Mouse (Mus musculus): ENCODE data around the gene Arf6.

- TF ChIP-seq POLR2A (IDR thresholded peaks at IDR 0.05; ENCODE audit: borderline replicate concordance, insufficient read depth, low read length) (no peak), CTCF (IDR thresholded peaks at IDR 0.05; ENCODE audit: borderline replicate concordance, insufficient read depth, low read depth, low read length) (no peak)
These were observed 4.2 kb downstream of the Arf6 start for GRCm38 (mm10) chr12:69376132-69376531.

Measured in cerebellum, adult 2 months (tissue).